Mouse (Mus musculus) hindbrain, embryonic 16.5 days (tissue): ENCODE results near the gene Tmprss9. TPM values are rescaled to one million over a fixed set of nuclear protein-coding genes. Genes with fewer than 3 reads are reported as not detected.

Experiments
- ATAC-seq: fragments of 200-750 bp; cut with Nextera tagmentation; 2 replicates; pipeline ENCODE4 v1.8.0; 2017; ENCODE audit warnings: moderate TSS enrichment, moderate library complexity
- H3K27ac ChIP-seq: fragments of 300-500 bp; sonication (generic); 2 replicates; pipeline ENCODE4 v1.5.1; 2014; ENCODE audit warnings: low read depth, mild to moderate bottlenecking, control low read depth, low read length, moderate library complexity
- H3K27me3 ChIP-seq: fragments of 300-500 bp; sonication (generic); replicated peaks from 2 replicates; pipeline ENCODE4 v1.6.1; 2014; ENCODE audit warnings: low read length; ENCODE audit not compliant: control insufficient read depth, insufficient read depth
- H3K36me3 ChIP-seq: fragments of 300-500 bp; sonication (generic); 2 replicates; pipeline ENCODE4 v1.6.1; 2014; ENCODE audit warnings: mild to moderate bottlenecking, low read length, moderate library complexity, mixed read lengths; ENCODE audit not compliant: control insufficient read depth, insufficient read depth
- H3K4me1 ChIP-seq: fragments of 300-500 bp; sonication (generic); 2 replicates; pipeline ENCODE4 v1.6.1; 2014; ENCODE audit warnings: low read depth, low read length; ENCODE audit not compliant: control insufficient read depth, insufficient read depth
- H3K4me2 ChIP-seq: fragments of 300-500 bp; sonication (generic); 2 replicates; pipeline ENCODE4 v1.6.1; 2014; ENCODE audit warnings: mild to moderate bottlenecking, low read length, control low read depth, moderate library complexity
- H3K4me3 ChIP-seq: fragments of 300-500 bp; sonication (generic); 2 replicates; pipeline ENCODE4 v1.5.1; 2014; ENCODE audit warnings: mild to moderate bottlenecking, low read length, control low read depth, moderate library complexity
- H3K9ac ChIP-seq: fragments of 300-500 bp; sonication (generic); 2 replicates; pipeline ENCODE4 v1.6.1; 2014; ENCODE audit warnings: low read depth, mild to moderate bottlenecking, control low read depth, low read length, moderate library complexity
- H3K9me3 ChIP-seq: fragments of 300-500 bp; sonication (generic); 2 replicates; pipeline ENCODE4 v1.6.1; 2014; ENCODE audit warnings: mild to moderate bottlenecking, low read length, moderate library complexity; ENCODE audit not compliant: control insufficient read depth
- WGBS: fragments of 180-500 bp; shearing (Covaris S2); extraction: QIAGEN DNeasy Blood & Tissue Kit; methylation state at CpG from one replicate; pipeline ENCODE4 v1.1.7; 2014; 5-methylcytosine and 5-hydroxymethylcytosine counted together
- polyA plus RNA-seq: library from polyadenylated mRNA; unstranded; fragments of >200 nt; fragmentation: Nextera tagmentation; extraction: Ambion mirVana; gene quantifications from 2 replicates; pipeline ENCODE4 v1.2.1, GENCODE M21; 2015

Tmprss9 gene
- polyA plus RNA-seq = 0.13 and 0.27 TPM in 2 replicates

DNA sequence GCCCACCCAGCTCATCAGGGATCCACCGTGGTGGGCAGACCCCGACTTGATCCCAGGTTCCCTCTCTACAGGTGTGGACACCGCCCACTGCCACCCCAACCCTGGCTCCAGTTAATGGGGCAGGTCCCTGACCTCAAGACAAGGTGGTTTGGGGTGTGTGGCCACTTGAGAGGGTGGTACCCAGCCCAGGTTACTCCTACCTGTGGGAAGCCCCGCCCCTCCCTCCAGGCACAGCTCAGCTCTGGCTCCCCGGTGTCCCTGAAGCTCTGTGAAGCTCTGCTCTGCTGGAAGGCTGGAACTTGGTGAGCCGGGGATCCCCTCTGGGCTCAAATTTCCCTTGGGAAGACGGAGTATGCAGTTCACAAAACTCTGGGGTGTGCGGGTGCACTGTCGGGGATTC lies at the start of gene Tmprss9:
Gene Tmprss9, plus strand, starts transcription at position 268 of the 400 bp plus-strand sequence.
- H3K27me3 ChIP-seq = no peaks in the 10 kb centered on the region; the same call in 1 of the 2 replicates
- ATAC-seq = no peak
- H3K27ac ChIP-seq = no peak within 1 kb of the TSS
- WGBS = 32% methylated on average over 9 of the region's 9 CpGs
- no peak within 1 kb of the TSS for H3K9ac ChIP-seq
- H3K4me1 ChIP-seq = no peaks in the 10 kb centered on the region
- no peaks in the 10 kb centered on the region for H3K9me3 ChIP-seq
- H3K36me3 ChIP-seq = peaks cover 16% of the 10 kb centered on the region
- no peak within 1 kb of the TSS for H3K4me3 ChIP-seq
- H3K4me2 ChIP-seq = no peak within 1 kb of the TSS

DNA sequence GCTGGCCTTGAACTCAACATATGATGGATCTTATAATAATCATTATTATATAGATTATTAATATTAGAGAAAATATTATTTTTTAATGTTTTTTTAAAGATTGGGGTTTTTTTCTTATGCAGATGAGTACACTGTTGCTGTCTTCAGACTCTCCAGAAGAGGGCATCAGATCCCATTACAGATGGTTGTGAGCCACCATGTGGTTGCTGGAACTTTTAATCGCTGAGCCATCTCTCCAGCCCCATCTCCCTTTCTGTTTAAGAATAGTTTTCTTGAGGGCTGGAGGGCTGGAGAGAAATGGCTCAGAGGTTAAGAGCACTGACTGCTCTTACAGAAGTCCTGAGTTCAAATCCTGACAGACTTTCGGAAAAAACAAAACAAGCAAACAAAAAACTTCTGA lies 49.7 kb upstream of the Tmprss9 start:
- Histone ChIP-seq H3K9me3 (no peaks in the 10 kb centered on the region), H3K27me3 (no peaks in the 10 kb centered on the region), H3K4me3 (no peak overlapping the region), H3K4me2 (no peak overlapping the region), H3K27ac (no peak overlapping the region), H3K36me3 (no peaks in the 10 kb centered on the region), H3K4me1 (no peaks in the 10 kb centered on the region), H3K9ac (no peak overlapping the region)
- ATAC-seq = no peak
- WGBS = 50% methylated on average over 2 of the region's 2 CpGs

DNA sequence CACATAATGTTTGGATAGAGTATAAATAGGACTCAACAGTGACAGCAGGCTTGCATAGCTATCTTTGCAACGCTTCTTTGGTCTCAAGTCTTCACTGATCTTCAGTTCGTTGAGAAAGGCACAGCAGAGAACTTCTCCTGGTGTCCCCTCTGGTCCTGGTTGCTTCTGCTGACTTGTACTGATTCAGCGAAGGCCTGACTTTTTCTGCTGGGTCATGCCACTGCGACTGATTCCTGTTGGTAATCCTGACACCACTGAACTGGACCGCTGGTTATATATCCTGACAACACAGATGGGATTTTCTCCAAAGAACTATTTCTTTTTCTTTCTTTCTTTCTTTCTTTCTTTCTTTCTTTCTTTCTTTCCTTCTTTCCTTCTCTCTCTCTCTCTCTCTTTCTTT lies 49.1 kb upstream of the Tmprss9 start:
- no peaks in the 10 kb centered on the region for H3K27me3 ChIP-seq
- WGBS = 90% methylated on average over 5 of the region's 5 CpGs
- H3K36me3 ChIP-seq = no peaks in the 10 kb centered on the region
- H3K4me2 ChIP-seq = no peak overlapping the region
- ATAC-seq = no peak
- no peak overlapping the region for H3K4me3 ChIP-seq
- H3K9me3 ChIP-seq = no peaks in the 10 kb centered on the region
- H3K27ac ChIP-seq = no peak overlapping the region
- H3K4me1 ChIP-seq = peaks cover under 1% of the 10 kb centered on the region
- H3K9ac ChIP-seq = no peak overlapping the region

DNA sequence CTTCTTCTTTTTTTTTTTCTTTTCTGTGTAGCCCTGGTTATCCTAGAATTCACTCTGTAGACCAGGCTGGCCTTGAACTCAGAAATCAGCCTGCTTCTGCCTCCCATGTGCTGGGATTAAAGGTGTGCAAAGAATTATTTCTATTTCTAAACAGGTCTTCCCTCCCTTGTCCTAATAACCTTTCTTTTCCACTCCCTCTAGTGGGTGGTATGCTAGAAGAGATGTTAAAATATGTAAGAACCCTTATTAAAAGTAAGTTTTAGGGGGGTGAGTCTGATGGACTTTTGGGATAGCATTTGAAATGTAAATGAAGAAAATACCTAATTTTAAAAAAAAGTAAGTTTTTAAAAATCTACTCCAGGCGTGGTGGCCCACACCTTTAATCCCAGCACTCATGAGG lies 48.3 kb upstream of the Tmprss9 start:
- Histone ChIP-seq H3K36me3 (no peaks in the 10 kb centered on the region), H3K9me3 (no peaks in the 10 kb centered on the region), H3K27me3 (no peaks in the 10 kb centered on the region), H3K9ac (no peak overlapping the region), H3K4me3 (no peak overlapping the region), H3K4me2 (no peak overlapping the region), H3K27ac (no peak overlapping the region), H3K4me1 (peaks cover 9% of the 10 kb centered on the region)
- ATAC-seq = no peak
- WGBS = 77% methylated on average over 1 of the region's 1 CpGs

DNA sequence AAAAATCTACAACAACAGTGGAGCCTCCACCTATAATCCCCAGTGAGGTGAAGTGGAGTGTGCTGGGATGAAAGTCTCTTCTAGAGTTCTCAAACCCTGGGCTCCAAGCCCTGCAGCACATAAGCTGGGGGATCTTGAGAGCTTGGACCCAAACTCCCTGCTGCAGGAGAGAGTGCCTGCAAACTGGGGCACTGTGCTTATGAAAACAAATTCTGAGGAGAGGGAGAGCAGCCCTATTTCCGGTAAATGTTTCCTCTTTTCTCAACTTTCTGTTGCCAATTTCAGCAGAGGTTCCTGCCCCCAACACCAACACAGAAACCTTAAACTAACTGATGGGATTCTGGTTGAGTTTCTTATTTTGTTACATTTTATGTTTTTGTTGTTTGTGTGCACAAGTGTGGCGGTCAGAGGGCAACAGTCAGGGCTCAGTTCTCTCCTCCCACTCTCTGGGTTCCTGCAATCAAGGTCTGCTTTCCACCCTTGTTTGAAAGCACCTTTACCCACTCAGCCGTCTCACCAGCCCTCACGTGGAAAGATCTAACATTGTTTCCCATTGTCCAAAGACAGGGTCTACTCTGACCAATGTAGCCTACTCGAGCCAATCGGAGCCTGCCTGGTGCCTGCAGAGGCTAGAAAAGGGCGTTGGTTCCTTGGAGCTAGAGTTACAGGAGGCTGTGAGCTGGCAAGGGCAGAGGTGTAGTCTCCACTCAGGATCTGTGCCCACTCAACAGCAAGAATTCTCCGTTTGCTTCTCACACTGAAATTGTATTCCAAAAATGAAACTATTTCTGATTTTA lies 47.6 kb upstream of the Tmprss9 start:
- Histone ChIP-seq H3K4me1 (peaks cover 12% of the 10 kb centered on the region), H3K4me2 (no peak overlapping the region), H3K9me3 (no peaks in the 10 kb centered on the region), H3K36me3 (peaks cover under 1% of the 10 kb centered on the region; the same call in 1 of the 2 replicates), H3K27ac (no peak overlapping the region), H3K27me3 (no peaks in the 10 kb centered on the region), H3K9ac (no peak overlapping the region), H3K4me3 (no peak overlapping the region)
- ATAC-seq = no peak
- 67% methylated on average over 8 of the region's 8 CpGs for WGBS

DNA sequence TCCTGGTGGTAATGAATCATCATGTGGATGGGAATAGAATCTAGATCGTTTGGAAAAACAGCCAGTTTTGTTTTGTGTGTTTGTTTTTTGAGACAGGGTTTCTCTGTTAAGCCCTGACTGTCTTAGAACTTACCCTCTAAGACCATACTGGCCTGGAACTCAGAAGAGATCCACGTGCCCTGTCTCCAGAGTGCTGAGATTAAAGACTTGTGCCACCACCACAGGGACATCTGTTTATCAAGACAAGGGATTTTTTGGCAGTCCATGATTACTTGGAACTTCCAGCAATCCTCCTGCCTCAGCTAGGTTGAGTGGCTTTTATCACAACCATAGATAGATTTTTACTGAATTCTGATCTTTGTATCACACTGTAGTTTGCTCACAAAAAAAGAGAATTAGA lies 46.8 kb upstream of the Tmprss9 start:
- H3K4me3 ChIP-seq = no peak overlapping the region
- 87% methylated on average over 2 of the region's 2 CpGs for WGBS

DNA sequence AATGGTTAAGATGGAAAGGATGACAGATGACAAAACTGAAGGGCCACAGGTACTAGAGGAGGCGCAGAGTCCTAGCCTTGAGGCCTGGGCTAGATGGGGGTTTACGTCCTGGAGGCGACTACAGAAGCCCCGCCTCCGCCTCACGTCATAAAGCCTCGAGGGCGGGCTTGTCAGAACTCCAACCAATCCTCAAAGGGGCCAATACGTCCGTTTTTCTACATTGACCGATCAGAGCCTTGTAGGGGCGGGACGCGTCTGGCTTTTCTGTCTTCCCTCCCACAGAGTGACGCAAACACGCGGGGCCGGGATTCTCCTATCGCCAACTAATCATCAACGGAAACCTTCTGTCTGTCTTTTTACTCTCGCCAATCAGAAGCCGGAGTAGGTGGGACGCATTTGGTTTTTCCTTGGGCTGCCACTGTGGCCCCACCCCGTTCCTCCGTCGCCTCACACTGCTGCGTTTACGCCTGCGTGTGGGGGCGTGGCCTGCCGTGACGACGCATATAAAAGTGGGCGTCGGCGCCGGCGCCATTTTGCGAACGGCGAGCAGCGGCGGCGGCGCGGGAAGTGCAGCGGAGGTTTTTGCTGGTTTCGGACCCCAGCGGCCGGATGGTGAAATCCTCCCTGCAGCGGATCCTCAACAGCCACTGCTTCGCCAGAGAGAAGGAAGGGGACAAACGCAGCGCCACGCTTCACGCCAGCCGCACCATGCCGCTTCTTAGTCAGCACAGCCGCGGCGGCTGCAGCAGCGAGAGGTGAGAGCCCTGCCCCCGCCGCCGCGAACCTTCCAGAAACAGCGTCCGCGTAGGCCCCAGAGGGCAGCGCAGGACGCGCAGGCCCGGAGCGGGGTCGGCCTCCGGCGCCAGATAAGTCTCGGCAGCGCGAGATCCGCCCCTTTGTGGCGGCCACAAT lies 45.2 kb upstream of the Tmprss9 start, which contains the start of gene Oaz1:
Gene Oaz1, plus strand, starts transcription at position 506 of the 912 bp plus-strand sequence.
- peak within 1 kb of the TSS; percentile 98 for H3K4me2 ChIP-seq
- peak within 1 kb of the TSS; percentile 77 for H3K4me3 ChIP-seq
- H3K9me3 ChIP-seq = no peaks in the 10 kb centered on the region
- H3K27ac ChIP-seq = peak within 1 kb of the TSS; percentile 92
- peak; percentile 98 for ATAC-seq
- H3K36me3 ChIP-seq = peaks cover 11% of the 10 kb centered on the region
- WGBS = 0% methylated on average over 63 of the region's 82 CpGs
- peaks cover 12% of the 10 kb centered on the region for H3K4me1 ChIP-seq
- peak within 1 kb of the TSS; percentile 92 for H3K9ac ChIP-seq
- H3K27me3 ChIP-seq = no peaks in the 10 kb centered on the region

More for the DNA sequence above, 46.8 kb upstream of the Tmprss9 start:
- peaks cover 12% of the 10 kb centered on the region for H3K4me1 ChIP-seq
- no peaks in the 10 kb centered on the region for H3K27me3 ChIP-seq
- H3K36me3 ChIP-seq = peaks cover 8% of the 10 kb centered on the region
- no peak overlapping the region for H3K4me2 ChIP-seq
- no peaks in the 10 kb centered on the region for H3K9me3 ChIP-seq
- no peak for ATAC-seq
- no peak overlapping the region for H3K27ac ChIP-seq
- H3K9ac ChIP-seq = no peak overlapping the region

DNA sequence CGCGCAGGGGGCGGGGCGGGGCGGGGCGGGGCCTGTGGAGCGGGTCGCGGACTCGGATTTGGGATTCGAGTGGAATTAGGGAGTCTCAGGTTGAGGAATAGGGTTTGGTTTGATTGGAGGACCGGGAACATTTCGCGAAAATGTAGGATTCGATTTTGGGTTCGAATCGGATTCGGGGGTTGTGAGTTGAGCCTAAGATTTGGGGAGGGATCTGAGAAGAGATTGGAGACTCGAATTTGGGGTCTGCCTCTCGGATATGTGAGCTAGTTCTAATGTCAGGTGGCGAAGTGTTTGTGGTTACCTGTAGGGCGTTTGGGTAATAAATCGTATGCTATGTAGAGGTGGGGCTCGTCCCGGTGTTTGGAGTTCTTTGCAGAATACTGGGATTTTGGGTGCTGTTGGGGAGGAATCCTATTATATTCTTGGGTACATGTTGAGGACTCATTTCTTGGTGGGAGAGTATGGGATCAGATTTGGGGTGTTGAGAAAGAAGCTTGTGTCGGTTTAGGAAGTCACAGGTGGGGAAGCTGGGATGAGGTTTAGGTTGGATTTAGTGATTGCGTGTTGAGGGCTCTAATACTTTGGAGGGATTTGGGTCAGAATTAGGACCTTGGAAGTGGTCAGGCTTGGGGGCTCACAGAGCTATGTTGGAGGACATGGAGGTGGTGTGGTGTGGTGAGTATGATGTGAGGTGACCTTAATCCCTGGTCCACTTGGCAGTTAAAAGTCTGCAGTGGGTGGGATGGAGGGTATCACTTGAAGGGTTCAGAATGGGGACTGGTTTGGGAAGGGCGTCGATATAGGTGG lies 44.4 kb upstream of the Tmprss9 start:
- H3K27ac ChIP-seq = peak overlapping the region; percentile 92
- peak overlapping the region; percentile 98 for H3K4me2 ChIP-seq
- ATAC-seq = no peak
- peak overlapping the region; percentile 92 for H3K9ac ChIP-seq
- 7% methylated on average over 28 of the region's 29 CpGs for WGBS
- H3K27me3 ChIP-seq = no peaks in the 10 kb centered on the region
- H3K4me1 ChIP-seq = peaks cover 12% of the 10 kb centered on the region
- H3K36me3 ChIP-seq = peaks cover 11% of the 10 kb centered on the region
- H3K4me3 ChIP-seq = peak overlapping the region; percentile 77
- no peaks in the 10 kb centered on the region for H3K9me3 ChIP-seq
